Mouse (Mus musculus) cerebellum, adult 2 months (tissue): ENCODE data around the gene Slc5a1.

Experiments
- CTCF ChIP-seq: fragments of 200-500 bp; IDR thresholded peaks from 2 replicates; pipeline ENCODE4 v1.5.1; 2011; ENCODE audit warnings: low read depth, mild to moderate bottlenecking, control low read depth, low read length, moderate library complexity, borderline replicate concordance; ENCODE audit not compliant: insufficient read depth
- POLR2A ChIP-seq: fragments of 200-500 bp; IDR thresholded peaks from 2 replicates; pipeline ENCODE4 v1.6.1; 2011; ENCODE audit warnings: low read length, control low read depth, borderline replicate concordance; ENCODE audit not compliant: insufficient read depth

DNA sequence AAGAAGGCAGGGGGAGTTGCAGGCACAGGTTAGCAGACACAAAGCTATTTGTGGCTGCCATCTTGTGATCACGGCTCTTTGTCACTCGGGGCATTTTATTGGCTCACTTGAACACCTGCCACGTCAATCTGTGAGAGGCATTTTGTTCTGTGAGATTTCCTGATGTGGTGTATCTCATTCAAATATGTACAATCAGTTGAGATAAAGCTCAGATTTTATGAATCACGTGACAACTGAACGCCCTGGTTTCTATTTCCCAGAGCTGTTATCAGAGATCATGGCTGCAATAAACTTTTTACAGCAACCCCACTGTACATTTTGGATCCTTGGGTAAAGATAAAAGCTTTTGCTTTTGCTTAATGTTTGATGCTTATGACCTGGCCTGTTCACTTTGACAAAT is 31.6 kb downstream of the Slc5a1 start:
- no peak for TF ChIP-seq CTCF
- no peak for TF ChIP-seq POLR2A
